Mouse (Mus musculus) midbrain, postnatal 0 days (tissue): ENCODE data around the gene Foxn3. TPM values are rescaled to one million over a fixed set of nuclear protein-coding genes. Genes with fewer than 3 reads are reported as not detected.
A peak's percentile ranks its signal among the peaks of the same experiment; 100 is the strongest.

ENCODE experiments used
- ATAC-seq: fragments of 200-750 bp; cut with Nextera tagmentation; 2 replicates; pipeline ENCODE4 v1.8.0; 2017; ENCODE audit warnings: moderate number of reproducible peaks, mild to moderate bottlenecking, moderate TSS enrichment, moderate library complexity; ENCODE audit not compliant: low FRiP score
- DNase-seq: peaks from one replicate; pipeline ENCODE4 v3.0.0-alpha.2; 2015; ENCODE audit warnings: low spot score
- H3K27ac ChIP-seq: fragments of 300-500 bp; sonication (generic); 2 replicates; pipeline ENCODE4 v1.5.1; 2014; ENCODE audit warnings: low read depth, mild to moderate bottlenecking, low read length, mixed read lengths
- H3K27me3 ChIP-seq: fragments of 300-500 bp; sonication (generic); 2 replicates; pipeline ENCODE4 v1.6.1; 2014; ENCODE audit warnings: low read length, control low read depth, mixed read lengths; ENCODE audit not compliant: insufficient read depth
- H3K36me3 ChIP-seq: fragments of 300-500 bp; sonication (generic); 2 replicates; pipeline ENCODE4 v1.6.1; 2014; ENCODE audit warnings: low read length, control low read depth, mixed read lengths; ENCODE audit not compliant: insufficient read depth
- H3K4me1 ChIP-seq: fragments of 300-500 bp; sonication (generic); 2 replicates; pipeline ENCODE4 v1.6.1; 2014; ENCODE audit warnings: mild to moderate bottlenecking, control low read depth, antibody characterized with exemption, low read length, mixed read lengths; ENCODE audit not compliant: insufficient read depth
- H3K4me2 ChIP-seq: fragments of 300-500 bp; sonication (generic); 2 replicates; pipeline ENCODE4 v1.6.1; 2014; ENCODE audit warnings: low read depth, mild to moderate bottlenecking, low read length, mixed read lengths; ENCODE audit not compliant: poor library complexity, severe bottlenecking
- H3K4me3 ChIP-seq: fragments of 300-500 bp; sonication (generic); 2 replicates; pipeline ENCODE4 v1.5.1; 2014; ENCODE audit warnings: low read depth, mild to moderate bottlenecking, low read length, moderate library complexity
- H3K9ac ChIP-seq: fragments of 300-500 bp; sonication (generic); replicated peaks from 2 replicates; pipeline ENCODE4 v1.6.1; 2014; ENCODE audit warnings: mild to moderate bottlenecking, low read length, moderate library complexity, mixed read lengths; ENCODE audit not compliant: poor library complexity, severe bottlenecking
- H3K9me3 ChIP-seq: fragments of 300-500 bp; sonication (generic); 2 replicates; pipeline ENCODE4 v1.6.1; 2016; ENCODE audit warnings: low read length, control low read depth
- CTCF ChIP-seq: IDR thresholded peaks from 2 replicates; pipeline ENCODE4 v1.5.1; 2016; ENCODE audit warnings: antibody characterized with exemption, mild to moderate bottlenecking
- WGBS: fragments of 180-500 bp; shearing (Covaris S2); extraction: QIAGEN DNeasy Blood & Tissue Kit; methylation state at CpG from one replicate; pipeline ENCODE4 v1.1.7; 2014; 5-methylcytosine and 5-hydroxymethylcytosine counted together
- polyA plus RNA-seq: library from polyadenylated mRNA; unstranded; fragments of >200 nt; fragmentation: Nextera tagmentation; extraction: Ambion mirVana; gene quantifications from 2 replicates; pipeline ENCODE4 v1.2.1, GENCODE M21; 2015
- total RNA-seq: library from RNA; depleted of rRNA; stranded (reverse); fragments of >200 nt; gene quantifications from 2 replicates; pipeline ENCODE4 v1.2.3, GENCODE M21; 2014

Foxn3 gene
- total and polyA plus RNA-seq, 2 experiments from 2014 or later, result 38.9 to 72.7 TPM

GRCm38 (mm10) chr12:99396461-99396860, 166.9 kb downstream of the Foxn3 start:
- 96% methylated on average over 1 of the region's 1 CpGs for WGBS
- no peak for ATAC-seq
- TF ChIP-seq CTCF, result no peak
- H3K4me1 ChIP-seq, result no peaks in the 10 kb centered on the region
- DNase-seq, result no peak
- H3K27me3 ChIP-seq, result no peaks in the 10 kb centered on the region
- no peaks in the 10 kb centered on the region for H3K9me3 ChIP-seq
- H3K9ac ChIP-seq, result no peak overlapping the region
- no peak overlapping the region for H3K27ac ChIP-seq
- no peak overlapping the region for H3K4me3 ChIP-seq
- no peak overlapping the region for H3K4me2 ChIP-seq
- no peaks in the 10 kb centered on the region for H3K36me3 ChIP-seq

GRCm38 (mm10) chr12:99395082-99395481, 168.3 kb downstream of the Foxn3 start:
- no peak overlapping the region for H3K9ac ChIP-seq
- H3K27me3 ChIP-seq, result no peaks in the 10 kb centered on the region
- DNase-seq, result no peak
- H3K9me3 ChIP-seq, result no peaks in the 10 kb centered on the region
- 80% methylated on average over 3 of the region's 3 CpGs for WGBS
- H3K36me3 ChIP-seq, result no peaks in the 10 kb centered on the region
- TF ChIP-seq CTCF, result no peak
- no peak for ATAC-seq
- H3K4me3 ChIP-seq, result no peak overlapping the region
- no peak overlapping the region for H3K4me2 ChIP-seq
- H3K4me1 ChIP-seq, result no peaks in the 10 kb centered on the region
- no peak overlapping the region for H3K27ac ChIP-seq

DNA sequence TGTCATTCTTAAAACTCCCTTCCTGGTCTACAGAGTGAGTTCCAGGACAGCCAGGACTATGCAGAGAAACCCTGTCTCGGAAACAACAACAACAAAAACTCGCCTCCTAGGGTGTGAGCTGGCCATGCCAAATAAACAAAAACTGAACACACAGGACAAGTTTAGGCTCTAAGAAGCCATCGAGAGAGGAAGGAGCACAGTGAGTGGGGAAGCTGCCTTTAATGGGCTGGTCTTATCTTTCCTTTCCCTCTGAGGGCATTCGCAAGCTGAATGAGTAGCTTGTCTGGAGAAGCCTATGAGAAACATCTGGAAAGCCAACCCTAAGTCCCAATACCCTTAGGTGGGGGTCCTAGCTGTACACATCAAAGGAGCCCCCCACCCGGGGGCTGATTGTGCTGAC, 168.7 kb downstream of the Foxn3 start:
- Histone ChIP-seq H3K9me3 (no peaks in the 10 kb centered on the region), H3K9ac (no peak overlapping the region), H3K4me3 (no peak overlapping the region), H3K27me3 (no peaks in the 10 kb centered on the region), H3K4me1 (no peaks in the 10 kb centered on the region), H3K27ac (no peak overlapping the region), H3K36me3 (no peaks in the 10 kb centered on the region), H3K4me2 (no peak overlapping the region)
- DNase-seq, result no peak
- 65% methylated on average over 5 of the region's 5 CpGs for WGBS
- TF ChIP-seq CTCF, result no peak
- ATAC-seq, result no peak

DNA sequence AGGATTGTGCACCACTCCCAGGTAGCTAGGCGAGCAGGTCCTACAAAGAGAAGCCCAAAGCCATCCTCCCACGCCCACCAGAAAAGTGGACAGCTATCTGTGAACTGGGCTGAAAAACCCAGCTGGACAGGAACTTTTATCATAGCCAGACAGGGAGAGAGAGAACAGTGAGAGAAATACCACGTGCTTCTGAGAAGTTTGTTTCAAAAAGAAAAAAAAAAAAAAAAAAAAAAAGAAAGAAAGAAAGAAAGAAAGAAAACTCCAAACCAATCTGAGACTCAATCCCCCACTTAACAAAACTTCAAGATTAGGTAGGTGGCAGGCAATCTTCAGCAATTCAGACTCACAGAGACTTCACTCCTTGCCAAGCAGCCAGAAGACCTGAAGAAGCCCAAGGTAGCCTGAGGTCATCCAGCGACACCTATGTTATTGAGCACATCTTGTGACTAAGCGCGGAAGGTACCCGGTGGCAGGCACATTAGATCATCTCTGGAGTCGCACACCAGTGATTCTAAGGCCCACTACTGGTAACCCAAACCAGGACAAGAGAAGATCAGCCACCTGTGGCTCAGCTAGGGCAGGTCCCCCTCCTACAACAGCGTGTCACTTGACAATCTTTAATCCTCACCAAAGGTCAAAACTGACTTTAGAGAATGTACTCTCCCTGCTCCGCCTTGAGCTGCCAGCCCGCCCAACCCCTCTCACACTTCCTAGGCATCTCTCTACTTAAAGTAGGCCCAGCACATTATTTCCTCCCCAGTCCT, 169.3 kb downstream of the Foxn3 start:
- H3K27ac ChIP-seq, result no peak overlapping the region
- no peak for ATAC-seq
- no peak for TF ChIP-seq CTCF
- no peak overlapping the region for H3K9ac ChIP-seq
- peak overlapping the region; percentile 86; the same call in 1 of the 2 replicates for H3K4me3 ChIP-seq
- H3K27me3 ChIP-seq, result no peaks in the 10 kb centered on the region
- 44% methylated on average over 11 of the region's 11 CpGs for WGBS
- no peaks in the 10 kb centered on the region for H3K36me3 ChIP-seq
- H3K9me3 ChIP-seq, result no peaks in the 10 kb centered on the region
- no peaks in the 10 kb centered on the region for H3K4me1 ChIP-seq
- peak overlapping the region; percentile 91 for H3K4me2 ChIP-seq
- DNase-seq, result no peak

- Histone ChIP-seq H3K4me1 (no peaks in the 10 kb centered on the region), H3K9ac (peak overlapping the region; percentile 73), H3K4me3 (peak overlapping the region; percentile 86), H3K9me3 (no peaks in the 10 kb centered on the region), H3K4me2 (peak overlapping the region; percentile 91), H3K36me3 (no peaks in the 10 kb centered on the region), H3K27me3 (no peaks in the 10 kb centered on the region), H3K27ac (peak overlapping the region; percentile 83)
- peak; percentile 55 for TF ChIP-seq CTCF
- ATAC-seq (peak; percentile 72), DNase-seq (peak; percentile 89)
- WGBS, result under 1% methylated on average over 59 of the region's 71 CpGs
Observed at GRCm38 (mm10) chr12:99392944-99393866, 170.2 kb downstream of the Foxn3 start.
